Mouse (Mus musculus) testis, adult 2 months (tissue): ENCODE measurements around the gene Pax5.

Experiments used
- CTCF ChIP-seq: fragments of 200-500 bp; IDR thresholded peaks from 2 replicates; pipeline ENCODE4 v1.5.1; 2012; ENCODE audit warnings: low read depth, mild to moderate bottlenecking, inconsistent platforms, low read length, moderate library complexity; ENCODE audit not compliant: control insufficient read depth, insufficient read depth, insufficient replicate concordance
- POLR2A ChIP-seq: fragments of 200-500 bp; IDR thresholded peaks from 2 replicates; pipeline ENCODE4 v1.6.1; 2012; ENCODE audit warnings: low read depth, mild to moderate bottlenecking, inconsistent platforms, low read length, moderate library complexity; ENCODE audit not compliant: control insufficient read depth

DNA sequence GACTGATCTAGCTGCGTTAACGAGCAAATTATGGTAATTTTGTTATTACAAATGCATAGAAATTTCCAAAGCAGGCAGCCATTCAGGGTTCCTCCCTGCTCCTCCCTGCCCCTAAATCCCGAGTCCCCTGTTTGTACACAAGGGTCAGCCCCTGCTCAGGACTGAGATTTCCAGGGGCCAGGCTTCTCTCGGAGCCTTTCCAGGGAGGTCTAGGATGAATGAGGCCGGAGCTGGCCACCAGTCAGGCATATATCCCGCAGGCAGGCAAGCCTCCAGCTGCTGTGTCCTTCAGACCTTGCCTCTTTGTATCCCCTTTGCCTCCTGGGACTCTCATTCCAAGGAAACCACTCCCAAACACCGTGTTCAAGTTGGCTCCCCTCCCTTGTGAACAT is 151.7 kb downstream of the Pax5 start:
- TF ChIP-seq POLR2A: no peak
- TF ChIP-seq CTCF: no peak
